Mouse (Mus musculus) forebrain, postnatal 0 days (tissue): Measurements from ENCODE around the gene Ano2. TPM values are rescaled to one million over a fixed set of nuclear protein-coding genes. Genes with fewer than 3 reads are reported as not detected.

Experiments used
- ATAC-seq: fragments of 200-750 bp; cut with Nextera tagmentation; 2 replicates; pipeline ENCODE4 v1.8.0; 2017; ENCODE audit warnings: mild to moderate bottlenecking, moderate library complexity
- DNase-seq: peaks from one replicate; pipeline ENCODE4 v3.0.0-alpha.2; 2015
- H3K27ac ChIP-seq: fragments of 300-500 bp; sonication (generic); 2 replicates; pipeline ENCODE4 v1.5.1; 2014; ENCODE audit warnings: low read depth, mild to moderate bottlenecking, antibody characterized with exemption, low read length, moderate library complexity, mixed read lengths
- H3K27me3 ChIP-seq: fragments of 300-500 bp; sonication (generic); 2 replicates; pipeline ENCODE4 v1.6.1; 2014; ENCODE audit warnings: mild to moderate bottlenecking, low read length, mixed read lengths; ENCODE audit not compliant: insufficient read depth
- H3K36me3 ChIP-seq: fragments of 300-500 bp; sonication (generic); 2 replicates; pipeline ENCODE4 v1.6.1; 2014; ENCODE audit warnings: mild to moderate bottlenecking, moderate library complexity; ENCODE audit not compliant: insufficient read depth
- H3K4me1 ChIP-seq: fragments of 300-500 bp; sonication (generic); 2 replicates; pipeline ENCODE4 v1.6.1; 2014; ENCODE audit warnings: antibody characterized with exemption; ENCODE audit not compliant: insufficient read depth
- H3K4me2 ChIP-seq: fragments of 300-500 bp; sonication (generic); 2 replicates; pipeline ENCODE4 v1.6.1; 2014; ENCODE audit warnings: low read depth, mild to moderate bottlenecking, moderate library complexity
- H3K4me3 ChIP-seq: fragments of 300-500 bp; sonication (generic); 2 replicates; pipeline ENCODE4 v1.5.1; 2014; ENCODE audit warnings: low read depth, low read length, mixed read lengths
- H3K9ac ChIP-seq: fragments of 300-500 bp; sonication (generic); 2 replicates; pipeline ENCODE4 v1.6.1; 2014; ENCODE audit warnings: mild to moderate bottlenecking
- H3K9me3 ChIP-seq: fragments of 300-500 bp; sonication (generic); 2 replicates; pipeline ENCODE4 v1.6.1; 2016; ENCODE audit warnings: low read length
- CTCF ChIP-seq: sonication (generic); IDR thresholded peaks from 2 replicates; pipeline ENCODE4 v1.5.1; 2016; ENCODE audit warnings: antibody characterized with exemption, control low read depth, low read depth
- WGBS: fragments of 180-500 bp; shearing (Covaris S2); extraction: QIAGEN DNeasy Blood & Tissue Kit; methylation state at CpG from one replicate; pipeline ENCODE4 v1.1.7; 2014; 5-methylcytosine and 5-hydroxymethylcytosine counted together
- polyA plus RNA-seq: library from polyadenylated mRNA; unstranded; fragments of >200 nt; fragmentation: Nextera tagmentation; extraction: Ambion mirVana; gene quantifications from 2 replicates; pipeline ENCODE4 v1.2.1, GENCODE M21; 2015
- total RNA-seq: library from RNA; depleted of rRNA; stranded (reverse); fragments of >200 nt; gene quantifications from 2 replicates; pipeline ENCODE4 v1.2.3, GENCODE M21; 2014

Ano2 gene
- total and polyA plus RNA-seq, 2 experiments from 2014 or later, result 0.82 to 5.5 TPM

GRCm38 (mm10) chr6:125973551-125973950 lies 283.3 kb downstream of the Ano2 start:
- Histone ChIP-seq H3K4me1 (no peaks in the 10 kb centered on the region), H3K4me2 (no peak overlapping the region), H3K36me3 (no peaks in the 10 kb centered on the region), H3K27ac (no peak overlapping the region), H3K9me3 (no peaks in the 10 kb centered on the region), H3K4me3 (no peak overlapping the region), H3K27me3 (no peaks in the 10 kb centered on the region), H3K9ac (no peak overlapping the region)
- no peak for TF ChIP-seq CTCF
- DNase-seq, result no peak
- ATAC-seq, result no peak

GRCm38 (mm10) chr6:125975788-125976465 lies 285.7 kb downstream of the Ano2 start:
- H3K9ac ChIP-seq, result no peak overlapping the region
- no peaks in the 10 kb centered on the region for H3K27me3 ChIP-seq
- no peak overlapping the region for H3K4me2 ChIP-seq
- DNase-seq (no peak), ATAC-seq (no peak)
- H3K36me3 ChIP-seq, result no peaks in the 10 kb centered on the region
- no peak overlapping the region for H3K27ac ChIP-seq
- no peaks in the 10 kb centered on the region for H3K4me1 ChIP-seq
- WGBS, result 61% methylated on average over 15 of the region's 15 CpGs
- H3K9me3 ChIP-seq, result no peaks in the 10 kb centered on the region
- no peak overlapping the region for H3K4me3 ChIP-seq
- no peak for TF ChIP-seq CTCF

GRCm38 (mm10) chr6:125979601-125980000 lies 289.4 kb downstream of the Ano2 start:
- DNase-seq, result no peak
- Histone ChIP-seq H3K9me3 (no peaks in the 10 kb centered on the region), H3K27ac (no peak overlapping the region), H3K9ac (no peak overlapping the region), H3K4me1 (no peaks in the 10 kb centered on the region), H3K36me3 (no peaks in the 10 kb centered on the region), H3K4me3 (no peak overlapping the region), H3K27me3 (no peaks in the 10 kb centered on the region), H3K4me2 (no peak overlapping the region)
- ATAC-seq, result no peak
- 96% methylated on average over 5 of the region's 5 CpGs for WGBS
- TF ChIP-seq CTCF, result no peak

- Histone ChIP-seq H3K9me3 (no peaks in the 10 kb centered on the region), H3K27ac (no peak overlapping the region), H3K9ac (no peak overlapping the region), H3K4me1 (no peaks in the 10 kb centered on the region), H3K36me3 (no peaks in the 10 kb centered on the region), H3K27me3 (no peaks in the 10 kb centered on the region), H3K4me3 (no peak overlapping the region), H3K4me2 (no peak overlapping the region)
- DNase-seq (no peak), ATAC-seq (no peak)
- no peak for TF ChIP-seq CTCF
- WGBS, result 79% methylated on average over 4 of the region's 4 CpGs
These were observed 293.8 kb downstream of the Ano2 start for GRCm38 (mm10) chr6:125984050-125984449.

GRCm38 (mm10) chr6:125992731-125993130 lies 302.5 kb downstream of the Ano2 start:
- H3K27me3 ChIP-seq, result no peaks in the 10 kb centered on the region
- ATAC-seq, result no peak
- WGBS, result 64% methylated on average over 6 of the region's 6 CpGs
- H3K9me3 ChIP-seq, result no peaks in the 10 kb centered on the region
- H3K4me3 ChIP-seq, result no peak overlapping the region
- no peak overlapping the region for H3K4me2 ChIP-seq
- no peak for DNase-seq
- no peak overlapping the region for H3K9ac ChIP-seq
- no peaks in the 10 kb centered on the region for H3K36me3 ChIP-seq
- TF ChIP-seq CTCF, result no peak
- H3K27ac ChIP-seq, result no peak overlapping the region
- H3K4me1 ChIP-seq, result no peaks in the 10 kb centered on the region

- DNase-seq (no peak), ATAC-seq (no peak)
- no peaks in the 10 kb centered on the region for H3K4me1 ChIP-seq
- no peaks in the 10 kb centered on the region for H3K27me3 ChIP-seq
- H3K4me2 ChIP-seq, result no peak overlapping the region
- H3K9me3 ChIP-seq, result no peaks in the 10 kb centered on the region
- no peaks in the 10 kb centered on the region for H3K36me3 ChIP-seq
- no peak for TF ChIP-seq CTCF
- 38% methylated on average over 2 of the region's 2 CpGs for WGBS
- no peak overlapping the region for H3K4me3 ChIP-seq
- no peak overlapping the region for H3K9ac ChIP-seq
- no peak overlapping the region for H3K27ac ChIP-seq
These were observed 311.6 kb downstream of the Ano2 start for GRCm38 (mm10) chr6:126001797-126002196.

GRCm38 (mm10) chr6:126003002-126003742 lies 313.0 kb downstream of the Ano2 start:
- Histone ChIP-seq H3K27ac (no peak overlapping the region), H3K4me2 (no peak overlapping the region), H3K36me3 (no peaks in the 10 kb centered on the region), H3K9ac (no peak overlapping the region), H3K4me1 (no peaks in the 10 kb centered on the region), H3K27me3 (no peaks in the 10 kb centered on the region), H3K9me3 (no peaks in the 10 kb centered on the region), H3K4me3 (no peak overlapping the region)
- WGBS, result 14% methylated on average over 4 of the region's 4 CpGs
- no peak for TF ChIP-seq CTCF
- ATAC-seq (no peak), DNase-seq (no peak)
